ENCODE assay signal across 1 mouse cellular context in genomic region chr3:51275956-51276398, GRCm38 (mm10).
A peak's percentile ranks its signal among the peaks of the same experiment; 100 is the strongest.
TF ChIP-seq lines count a peak whose summit lies in the region.

No protein-coding gene starts in this region.

TF ChIP-seq in CH12.LX, 34 proteins besides CTCF, POLR2A, EP300 and RAD21 (continued from another document):
- peak; percentile 93 for TF ChIP-seq MXI1 (IDR thresholded peaks at IDR 0.05; ENCODE audit: low read depth, low read length)
- no peak for TF ChIP-seq JUN (IDR thresholded peaks at IDR 0.05; ENCODE audit: insufficient read depth, low read depth, low read length)
- TF ChIP-seq USF2 (conservative IDR thresholded peaks at IDR 0.05; ENCODE audit: low read depth, low read length): no peak
- TF ChIP-seq CHD2 (IDR thresholded peaks at IDR 0.05; ENCODE audit: low read length): peak; percentile 95
- TF ChIP-seq CHD1 (IDR thresholded peaks at IDR 0.05; ENCODE audit: low read depth, low read length): no peak
- TF ChIP-seq MEF2A (IDR thresholded peaks at IDR 0.05; ENCODE audit: borderline replicate concordance, low read depth, low read length): peak; percentile 54
- peak; percentile 88; the same call in 1 of the 2 replicates for TF ChIP-seq E2F4 (IDR thresholded peaks at IDR 0.05; ENCODE audit: insufficient replicate concordance, low read depth, low read length)
- TF ChIP-seq ETS1 (conservative IDR thresholded peaks at IDR 0.05; ENCODE audit: low read depth, low read length): peak; percentile 46
- peak; percentile 79 for TF ChIP-seq MAZ (IDR thresholded peaks at IDR 0.05; ENCODE audit: low read depth, low read length)
- peak; percentile 42; the same call in 1 of the 2 replicates for TF ChIP-seq POLR2AphosphoS2 (IDR thresholded peaks at IDR 0.05; ENCODE audit: low read depth, low read length)
- TF ChIP-seq ELF1 (IDR thresholded peaks at IDR 0.05; ENCODE audit: low read depth, low read length): peak; percentile 100
- TF ChIP-seq MAX (IDR thresholded peaks at IDR 0.05; ENCODE audit: low read length): peak; percentile 92
- peak; percentile 55; the same call in 1 of the 2 replicates for TF ChIP-seq TCF12 (IDR thresholded peaks at IDR 0.05; ENCODE audit: low read depth, low read length)
- TF ChIP-seq GABPA (IDR thresholded peaks at IDR 0.05; ENCODE audit: insufficient replicate concordance, low read depth, low read length): no peak
- no peak for TF ChIP-seq IRF4 (IDR thresholded peaks at IDR 0.05; ENCODE audit: low read depth, low read length)
- peak; percentile 32; the same call in 1 of the 2 replicates for TF ChIP-seq BHLHE40 (IDR thresholded peaks at IDR 0.05; ENCODE audit: low read depth, low read length)
- peak; percentile 100 for TF ChIP-seq SIN3A (IDR thresholded peaks at IDR 0.05; ENCODE audit: low read length)
- TF ChIP-seq NELFE (IDR thresholded peaks at IDR 0.05; ENCODE audit: low read depth, low read length): no peak; the same call in 1 of the 2 replicates
- peak; percentile 63 for TF ChIP-seq NRF1 (IDR thresholded peaks at IDR 0.05; ENCODE audit: low read depth, low read length)
